Mouse (Mus musculus) bone marrow macrophage, adult 2 months (primary cell): Measurements from ENCODE around the gene Fastkd5.

Experiments used
- CTCF ChIP-seq: IDR thresholded peaks from 2 replicates; pipeline ENCODE4 v1.5.1; 2012; ENCODE audit warnings: low read depth, mild to moderate bottlenecking, low read length, moderate library complexity
- POLR2A ChIP-seq: IDR thresholded peaks from 2 replicates; pipeline ENCODE4 v1.6.1; 2012; ENCODE audit warnings: mild to moderate bottlenecking, low read depth, low read length, borderline replicate concordance

- TF ChIP-seq POLR2A (no peak), CTCF (peak; percentile 34; the same call in 1 of the 2 replicates)
Observed at GRCm38 (mm10) chr2:130613091-130613490, 16.7 kb downstream of the Fastkd5 start.
